Mouse (Mus musculus) naive thymus-derived CD4-positive, alpha-beta T cell, adult 5 months (primary cell): ENCODE measurements around the gene Ndrg3. TPM values are rescaled to one million over a fixed set of nuclear protein-coding genes. Genes with fewer than 3 reads are reported as not detected.

ENCODE experiments used
- polyA plus RNA-seq: library from polyadenylated mRNA; unstranded; fragments of 100-300 nt; shearing (Covaris generic); gene quantifications from one replicate; pipeline ENCODE4 v1.2.1, GENCODE M21; 2017

The Ndrg3 gene
- 269 TPM for polyA plus RNA-seq

GRCm38 (mm10) chr2:156991470-156992319 is at the start of gene Ndrg3:
Gene Ndrg3 (minus strand): TSS chr2:156992056.

GRCm38 (mm10) chr2:157006511-157007233 is 14.8 kb upstream of the Ndrg3 start, which contains the start of gene Dsn1:
Gene Dsn1 (minus strand): TSS chr2:157007154.

GRCm38 (mm10) chr2:156887017-156887416 is 104.8 kb downstream of the Ndrg3 start, which contains the start of gene Sla2:
Gene Sla2 (minus strand): TSS chr2:156887192.

Other genes starting within 250 kb of the Ndrg3 start
- gene Myl9, start 216.6 kb downstream of the Ndrg3 start, polyA plus RNA-seq: not detected
- 65.4 TPM for gene Tgif2, start 152.0 kb downstream of the Ndrg3 start, polyA plus RNA-seq
- gene 4930518I15Rik, start 134.1 kb downstream of the Ndrg3 start, polyA plus RNA-seq: 4.5 TPM
- gene Rab5if, start 128.9 kb downstream of the Ndrg3 start, polyA plus RNA-seq: 99.5 TPM
- gene Sla2, start 104.9 kb downstream of the Ndrg3 start, polyA plus RNA-seq: 70.0 TPM
- 12.7 TPM for gene Dsn1, start 15.1 kb upstream of the Ndrg3 start, polyA plus RNA-seq
- gene Soga1, start 87.2 kb upstream of the Ndrg3 start, polyA plus RNA-seq: not detected
- not detected for gene Tldc2, start 95.0 kb upstream of the Ndrg3 start, polyA plus RNA-seq
- 404 TPM for gene Samhd1, start 143.2 kb upstream of the Ndrg3 start, polyA plus RNA-seq
- 35.3 TPM for gene Rbl1, start 212.5 kb upstream of the Ndrg3 start, polyA plus RNA-seq